10 mouse cellular contexts compared by ENCODE assay signal in genomic region chr11:109419961-109420566, GRCm38 (mm10). TPM values are rescaled to one million over a fixed set of nuclear protein-coding genes. Genes with fewer than 3 reads are reported as not detected.
DNase-seq lines count a peak whose midpoint lies in the region; ATAC-seq lines count a peak whose summit lies in the region.
"Had no signal": no experiment of that assay in that cellular context is flagged by ENCODE, and none has a peak within 500 bp of the region (broad histone marks: within the 10 kb centered on the region; RNA-seq: fewer than 3 reads in every experiment).

No protein-coding gene starts in this region.

- H3K4me3 ChIP-seq in hindbrain, embryonic 16.5 days (ENCODE audit: low read length), result no peak overlapping the region
- H3K4me3 ChIP-seq in neural tube, embryonic 15.5 days (replicated peaks), result no peak overlapping the region
- H3K4me3 ChIP-seq: midbrain, embryonic 15.5 days had no signal

- H3K4me1 ChIP-seq in hindbrain, embryonic 16.5 days (ENCODE audit: control insufficient read depth, insufficient read depth, low read depth, low read length), result no peaks in the 10 kb centered on the region
- H3K4me1 ChIP-seq in neural tube, embryonic 15.5 days, result 0 out of 2 replicates have a peak, but pooled peaks cover 1% of the 10 kb centered on the region
- H3K4me1 ChIP-seq: midbrain, embryonic 15.5 days had no signal

- peak; percentile 89 for ATAC-seq in CD4-positive, CD25-positive, alpha-beta regulatory T cell, adult 4 months
- no peak for ATAC-seq in hindbrain, embryonic 16.5 days
- ATAC-seq in neural tube, embryonic 15.5 days (ENCODE audit: low FRiP score), result no peak
- ATAC-seq: midbrain, embryonic 15.5 days had no signal

- WGBS in hindbrain, embryonic 16.5 days, result 44% methylated on average over 16 of the region's 16 CpGs
- WGBS in neural tube, embryonic 15.5 days, result 56% methylated on average over 16 of the region's 16 CpGs

- no peak overlapping the region for H3K9ac ChIP-seq in hindbrain, embryonic 16.5 days (ENCODE audit: low read depth, low read length)
- no peak overlapping the region for H3K9ac ChIP-seq in neural tube, embryonic 15.5 days (replicated peaks)
- H3K9ac ChIP-seq: hindbrain, embryonic 14.5 days; midbrain, embryonic 15.5 days had no signal

- no peaks in the 10 kb centered on the region for H3K36me3 ChIP-seq in hindbrain, embryonic 16.5 days (ENCODE audit: control insufficient read depth, insufficient read depth, low read length)
- H3K36me3 ChIP-seq in neural tube, embryonic 15.5 days, result no peaks in the 10 kb centered on the region
- H3K36me3 ChIP-seq: midbrain, embryonic 15.5 days had no signal

- no peak overlapping the region for H3K4me2 ChIP-seq in hindbrain, embryonic 16.5 days (ENCODE audit: low read length)
- no peak overlapping the region for H3K4me2 ChIP-seq in neural tube, embryonic 15.5 days
- H3K4me2 ChIP-seq: hindbrain, embryonic 14.5 days; midbrain, embryonic 15.5 days had no signal

- no peaks in the 10 kb centered on the region for H3K27me3 ChIP-seq in hindbrain, embryonic 16.5 days (replicated peaks; ENCODE audit: control insufficient read depth, insufficient read depth, low read length)
- H3K27me3 ChIP-seq in neural tube, embryonic 15.5 days (replicated peaks), result no peaks in the 10 kb centered on the region
- H3K27me3 ChIP-seq: midbrain, embryonic 15.5 days had no signal

- peak; percentile 91 to 94 for DNase-seq in B cell, adult 2 months
- DNase-seq in induced T-regulatory cell, adult 2 months (ENCODE audit: low read depth), result peak; percentile 95
- peak; percentile 87 to 90 for DNase-seq in natural killer cell, adult 2 months (ENCODE audit: low spot score in 2 of 2)
- no peak for DNase-seq in gastrocnemius, postnatal 25 days
- DNase-seq: cerebellum, adult 9-11 months had no signal

- no peak overlapping the region for H3K27ac ChIP-seq in hindbrain, embryonic 16.5 days (ENCODE audit: low read depth, low read length)
- no peak overlapping the region for H3K27ac ChIP-seq in neural tube, embryonic 15.5 days (replicated peaks)
- H3K27ac ChIP-seq: hindbrain, embryonic 14.5 days; midbrain, embryonic 15.5 days had no signal

- H3K9me3 ChIP-seq in hindbrain, embryonic 16.5 days (ENCODE audit: control insufficient read depth, low read length), result no peaks in the 10 kb centered on the region; the same call in 1 of the 2 replicates
- H3K9me3 ChIP-seq in neural tube, embryonic 15.5 days (replicated peaks), result no peaks in the 10 kb centered on the region
- H3K9me3 ChIP-seq: midbrain, embryonic 15.5 days had no signal

RNA-seq across cellular contexts. Expression of gene Amz2, which starts 5.7 kb away (rescaled TPM):
- polyA plus RNA-seq in CD4-positive, CD25-positive, alpha-beta regulatory T cell, adult 4 months (2017; shearing (Covaris generic)), result 10 to 100 TPM; 40.0 to 48.4 TPM
- total RNA-seq in gastrocnemius, postnatal 25 days (2021), result 10 to 100 TPM; 54.0 to 63.0 TPM
- polyA plus RNA-seq in hindbrain, embryonic 16.5 days (2015; fragmentation: Nextera tagmentation; extraction: Ambion mirVana), result 57.1 and 59.4 TPM in 2 replicates
- polyA plus RNA-seq in neural tube, embryonic 15.5 days (2015; fragmentation: Nextera tagmentation; extraction: Ambion mirVana), result 50.1 and 50.7 TPM in 2 replicates

RNA-seq across cellular contexts. Expression of gene 9930022D16Rik, which starts 6.3 kb away (rescaled TPM):
- polyA plus RNA-seq in CD4-positive, CD25-positive, alpha-beta regulatory T cell, adult 4 months (2017; shearing (Covaris generic)), result under 1 TPM; 0.22 to 0.39 TPM
- not detected for total RNA-seq in gastrocnemius, postnatal 25 days (2021)
- polyA plus RNA-seq in hindbrain, embryonic 16.5 days (2015; fragmentation: Nextera tagmentation; extraction: Ambion mirVana), result 0.07 TPM in 1 of 2 replicates, not detected in the other
- polyA plus RNA-seq in neural tube, embryonic 15.5 days (2015; fragmentation: Nextera tagmentation; extraction: Ambion mirVana), result 0.05 TPM in 1 of 2 replicates, not detected in the other
- polyA plus RNA-seq: hindbrain, embryonic 14.5 days; midbrain, embryonic 15.5 days had no signal

RNA-seq across cellular contexts. Expression of gene Arsg, which starts 53.1 kb away (rescaled TPM):
- 1 to 10 TPM; 4.5 to 7.1 TPM for polyA plus RNA-seq in CD4-positive, CD25-positive, alpha-beta regulatory T cell, adult 4 months (2017; shearing (Covaris generic))
- 1 to 10 TPM; 2.6 to 4.7 TPM for total RNA-seq in gastrocnemius, postnatal 25 days (2021)
- polyA plus RNA-seq in hindbrain, embryonic 16.5 days (2015; fragmentation: Nextera tagmentation; extraction: Ambion mirVana), result 8.0 and 9.0 TPM in 2 replicates
- 2.8 and 3.2 TPM in 2 replicates for polyA plus RNA-seq in neural tube, embryonic 15.5 days (2015; fragmentation: Nextera tagmentation; extraction: Ambion mirVana)

RNA-seq across cellular contexts. Expression of gene Slc16a6, which starts 53.3 kb away (rescaled TPM):
- 10 to 100 TPM; 16.7 to 21.0 TPM for polyA plus RNA-seq in CD4-positive, CD25-positive, alpha-beta regulatory T cell, adult 4 months (2017; shearing (Covaris generic))
- total RNA-seq in gastrocnemius, postnatal 25 days (2021), result 10 to 100 TPM in 1 of 2 experiments, 1 to 10 TPM in 1; 7.0 to 11.5 TPM
- 5.4 and 6.4 TPM in 2 replicates for polyA plus RNA-seq in hindbrain, embryonic 16.5 days (2015; fragmentation: Nextera tagmentation; extraction: Ambion mirVana)
- polyA plus RNA-seq in neural tube, embryonic 15.5 days (2015; fragmentation: Nextera tagmentation; extraction: Ambion mirVana), result 3.7 and 4.2 TPM in 2 replicates

RNA-seq across cellular contexts. Expression of gene Gna13, which starts 57.4 kb away (rescaled TPM):
- polyA plus RNA-seq in CD4-positive, CD25-positive, alpha-beta regulatory T cell, adult 4 months (2017; shearing (Covaris generic)), result 10 to 100 TPM; 55.1 to 57.8 TPM
- total RNA-seq in gastrocnemius, postnatal 25 days (2021), result 10 to 100 TPM; 24.2 to 25.3 TPM
- 20.5 and 21.3 TPM in 2 replicates for polyA plus RNA-seq in hindbrain, embryonic 16.5 days (2015; fragmentation: Nextera tagmentation; extraction: Ambion mirVana)
- 16.8 and 20.2 TPM in 2 replicates for polyA plus RNA-seq in neural tube, embryonic 15.5 days (2015; fragmentation: Nextera tagmentation; extraction: Ambion mirVana)
